Mouse (Mus musculus) layer of hippocampus, postnatal 36 days (tissue): ENCODE measurements around the gene Dchs1. TPM values are rescaled to one million over a fixed set of nuclear protein-coding genes. Genes with fewer than 3 reads are reported as not detected.
A peak's percentile ranks its signal among the peaks of the same experiment; 100 is the strongest.
"Not testable (repeated sequence)": the region's sequence is repeated elsewhere in the genome, so short reads cannot be mapped to it uniquely, and the experiment has no call there.

Experiments used
- DNase-seq, 2 experiments: peaks; one replicate each; pipeline ENCODE4 v3.0.0; 2022
- total RNA-seq, 2 experiments: library from RNA; stranded (reverse); gene quantifications; 2 replicates each; pipeline ENCODE4 v1.2.3; 2021

Gene Dchs1
- total RNA-seq, 2 experiments from 2014 or later = 13.9 to 15.6 TPM

DNA sequence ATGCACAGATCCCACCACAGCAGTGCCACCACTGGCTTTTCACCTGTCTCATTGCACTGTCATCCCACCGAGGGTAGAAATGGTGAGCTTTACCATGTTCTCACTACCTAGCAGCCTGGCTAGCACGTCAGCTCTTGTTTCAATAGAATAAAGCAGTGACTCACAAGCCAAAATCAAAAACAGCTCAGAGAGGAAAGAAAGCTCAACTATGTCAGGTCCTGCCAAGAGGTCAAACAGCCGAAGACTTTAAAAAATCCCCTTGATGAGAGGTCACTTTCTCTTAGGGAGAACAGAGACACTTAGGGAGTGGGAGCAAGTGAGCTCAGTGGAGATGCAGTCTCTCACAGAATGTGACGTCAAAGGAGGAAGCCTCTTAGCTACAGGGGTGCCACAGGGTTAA lies 3.6 kb downstream of the Dchs1 start:
- DNase-seq = no peak

DNA sequence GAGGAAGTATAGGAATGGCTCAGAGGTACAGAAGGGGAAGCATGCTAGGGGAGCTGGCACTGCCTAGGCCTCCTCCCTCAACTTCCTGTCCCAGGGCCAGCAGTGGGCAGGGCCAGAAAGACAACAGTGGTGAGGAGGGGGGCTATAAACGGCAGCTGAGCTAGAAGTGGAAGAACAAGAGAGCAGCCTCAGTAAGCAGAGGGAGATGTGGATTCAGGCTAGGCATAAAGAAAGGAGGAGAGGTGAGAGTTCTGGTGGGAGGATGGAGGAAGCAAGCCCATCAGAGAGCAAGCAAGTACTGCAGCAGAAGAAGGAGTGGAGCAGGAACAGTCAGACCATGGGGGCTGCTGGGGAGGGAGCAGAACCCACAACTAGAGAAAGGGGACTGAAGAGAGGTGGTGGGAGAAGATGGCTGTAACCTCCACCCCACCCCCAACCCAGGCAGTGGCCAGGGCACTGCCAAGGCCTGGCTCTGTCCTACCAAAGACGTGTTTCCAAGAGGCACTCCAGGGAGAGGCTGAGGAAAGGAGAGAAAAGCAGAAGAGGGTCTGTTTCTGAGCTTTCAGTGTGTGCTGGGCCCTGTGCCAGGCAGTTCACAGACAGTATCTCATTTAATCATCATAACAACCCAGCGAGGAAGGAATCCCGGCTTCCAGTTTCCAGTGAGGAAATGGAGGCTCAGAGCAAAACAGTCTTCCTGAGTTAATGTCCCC lies 8.7 kb downstream of the Dchs1 start:
- DNase-seq = no peak

DNA sequence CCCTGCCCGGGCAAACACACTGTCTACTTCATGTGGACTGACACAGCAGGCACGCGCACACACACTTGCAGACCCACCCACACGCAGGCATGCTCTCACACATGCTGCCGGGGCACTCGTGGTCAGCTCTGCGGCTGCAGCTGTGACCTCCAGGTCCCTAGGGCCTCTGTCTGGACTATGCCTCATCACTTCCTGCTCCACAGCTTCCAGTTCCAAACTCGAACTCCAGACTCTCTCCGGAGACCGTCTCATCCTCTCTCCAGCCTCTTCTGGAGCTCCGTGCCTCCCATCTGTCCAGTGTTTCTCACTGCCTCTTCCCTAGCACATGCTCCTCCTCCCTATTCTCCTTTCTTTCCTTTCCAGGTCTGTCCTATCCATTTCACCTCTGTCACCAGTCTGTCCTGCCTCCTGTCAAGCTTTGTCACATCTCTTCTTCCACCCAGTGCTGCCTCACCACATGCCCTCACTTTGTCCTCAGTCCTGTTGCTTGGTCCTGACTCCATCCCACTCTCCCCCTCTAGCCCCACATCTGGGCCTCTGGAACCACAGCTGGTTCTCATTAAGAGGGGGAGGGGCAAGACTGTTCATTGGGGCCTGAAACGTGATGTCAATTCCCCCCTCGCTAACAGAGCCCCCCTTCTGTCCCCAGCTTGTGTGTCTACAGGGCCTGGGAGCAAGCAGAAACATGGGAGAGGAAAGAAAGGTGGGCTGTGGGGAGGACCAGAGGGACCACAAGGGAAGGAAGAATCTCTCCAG lies 9.5 kb downstream of the Dchs1 start:
- DNase-seq = no peak

DNA sequence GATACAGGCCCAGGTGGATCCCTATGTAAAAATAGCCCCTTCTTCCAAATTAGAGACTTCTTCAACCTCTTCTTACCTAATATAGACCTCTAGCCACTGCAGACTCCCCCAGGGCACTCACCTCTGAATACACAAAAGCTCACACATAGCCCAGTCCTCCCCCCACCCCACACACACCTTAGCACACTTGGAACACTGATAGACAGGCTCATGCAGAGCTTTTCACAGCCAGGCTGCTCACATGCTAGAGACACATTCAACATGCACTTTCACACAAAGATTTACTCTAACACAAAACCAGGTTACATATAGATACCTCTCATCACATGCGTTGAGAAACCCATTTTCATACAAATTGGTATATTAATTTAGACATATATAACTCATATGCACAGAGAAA lies 10.1 kb downstream of the Dchs1 start:
- no peak for DNase-seq

DNA sequence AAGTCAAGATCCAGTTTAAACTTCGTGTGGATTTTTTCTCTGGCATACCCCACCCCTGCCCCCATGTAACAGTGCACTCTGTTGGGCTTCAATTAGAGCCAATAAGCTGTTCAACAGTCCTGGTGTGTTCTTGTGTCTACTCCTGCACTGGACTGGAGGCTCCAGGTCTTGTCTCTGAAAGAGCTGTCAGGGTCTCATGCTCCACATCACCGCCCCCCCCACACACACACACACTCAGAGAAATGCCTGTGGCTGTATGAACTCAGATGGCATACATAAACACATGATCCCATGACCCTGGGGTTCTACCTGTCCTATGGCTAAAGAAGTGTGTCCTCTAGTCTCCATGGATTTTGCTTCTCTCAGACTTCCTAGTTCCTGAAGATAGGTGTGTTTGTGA lies 11.4 kb downstream of the Dchs1 start:
- DNase-seq = no peak

DNA sequence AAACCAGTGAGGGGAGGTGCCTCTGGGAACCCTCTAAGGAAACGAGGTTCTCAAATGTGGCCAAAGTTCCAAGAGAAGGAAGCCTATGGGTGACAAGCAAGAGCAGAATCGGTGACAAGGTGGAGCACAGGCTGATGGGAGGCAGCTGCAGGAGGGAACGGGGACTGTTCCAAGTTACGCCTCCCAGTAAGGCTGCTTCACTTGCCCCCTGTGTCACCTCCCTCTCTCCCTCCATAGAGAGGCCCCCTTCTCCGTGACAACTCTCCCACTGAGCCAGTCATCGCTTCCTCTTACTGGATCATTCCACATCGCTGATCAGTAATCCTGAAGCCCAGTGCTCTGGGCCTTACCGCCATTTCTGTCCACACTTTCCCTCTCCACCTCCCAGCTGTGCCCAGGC lies 12.8 kb downstream of the Dchs1 start:
- no peak for DNase-seq

DNA sequence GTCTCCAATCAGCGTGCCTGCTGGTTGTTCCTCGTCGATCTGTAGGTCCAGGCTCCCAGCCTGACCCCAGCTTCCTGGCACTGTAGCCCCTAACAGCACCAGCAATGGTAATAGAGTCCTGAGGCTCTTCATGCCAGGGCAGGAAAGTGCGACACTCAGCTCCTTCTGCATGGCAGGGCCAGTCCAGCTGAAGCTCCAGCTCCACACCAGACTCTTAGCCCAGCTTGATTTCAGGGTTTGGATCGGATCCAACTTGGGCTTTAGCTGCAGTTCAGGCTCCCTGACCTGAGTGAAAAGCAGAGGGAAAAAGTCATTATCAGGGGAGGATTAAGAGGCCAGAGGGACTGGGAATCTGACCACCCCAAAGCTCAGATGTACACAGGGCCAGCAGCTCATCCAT lies 14.4 kb downstream of the Dchs1 start:
- DNase-seq = no peak

DNA sequence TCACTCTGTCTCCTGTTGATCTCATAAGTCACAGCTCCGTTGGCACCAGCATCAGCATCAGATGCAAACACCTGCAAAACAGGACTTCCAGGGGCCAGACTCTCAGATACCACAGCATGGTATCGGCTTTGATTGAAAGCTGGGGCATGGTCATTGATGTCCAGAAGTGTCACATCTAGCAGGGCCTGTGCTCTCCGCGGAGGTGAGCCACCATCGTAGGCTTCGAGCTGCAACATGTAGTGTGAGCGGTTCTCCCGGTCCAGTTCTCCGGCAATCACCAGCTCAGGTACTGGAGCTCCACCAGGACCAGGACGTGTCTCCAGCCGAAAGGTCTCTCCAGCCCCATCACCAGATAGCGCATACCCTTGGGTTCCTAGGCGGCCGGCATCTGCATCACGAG lies 15.1 kb downstream of the Dchs1 start:
- no peak for DNase-seq

DNA sequence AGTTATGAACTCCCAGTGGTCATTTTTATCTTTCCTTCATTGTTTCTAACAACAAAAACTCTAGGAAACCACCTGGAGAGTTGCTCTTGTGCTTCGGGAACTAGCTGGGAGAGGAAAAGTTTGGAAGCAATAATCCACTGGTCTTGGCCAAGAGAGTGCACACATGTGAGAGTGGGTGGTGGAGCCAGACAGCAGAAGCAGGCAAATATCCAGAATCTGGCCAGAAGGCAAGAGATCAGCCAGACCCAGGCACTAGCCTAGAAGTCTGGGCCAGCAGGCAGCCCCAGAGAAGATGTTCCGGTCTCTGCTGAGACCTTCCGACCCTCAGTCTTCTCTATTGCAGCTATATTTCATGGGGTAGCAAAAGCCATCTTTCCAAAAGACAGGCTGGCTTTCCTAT lies 17.5 kb downstream of the Dchs1 start:
- no peak for DNase-seq

DNA sequence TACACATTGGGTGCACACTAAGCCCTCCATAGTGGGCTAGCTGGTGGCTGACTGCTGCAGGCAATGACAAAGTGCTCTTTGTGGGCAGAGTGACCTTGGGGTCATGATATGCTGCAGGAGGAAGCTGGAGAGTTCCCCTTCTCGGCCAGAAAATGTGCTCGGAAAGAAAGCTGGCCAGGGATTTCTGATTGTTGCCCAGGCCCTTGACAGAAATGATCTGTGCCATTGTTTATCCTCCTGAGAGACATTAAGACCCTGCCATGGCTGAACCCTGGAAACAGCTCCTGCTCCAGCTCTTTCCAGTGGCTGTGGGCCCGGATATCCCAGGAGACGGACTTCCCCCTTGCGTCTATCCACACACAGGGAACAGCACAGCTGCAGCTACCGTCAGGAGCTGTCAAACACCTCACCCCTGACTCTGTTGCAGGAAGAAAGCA lies 19.7 kb downstream of the Dchs1 start:
- DNase-seq = no peak

DNA sequence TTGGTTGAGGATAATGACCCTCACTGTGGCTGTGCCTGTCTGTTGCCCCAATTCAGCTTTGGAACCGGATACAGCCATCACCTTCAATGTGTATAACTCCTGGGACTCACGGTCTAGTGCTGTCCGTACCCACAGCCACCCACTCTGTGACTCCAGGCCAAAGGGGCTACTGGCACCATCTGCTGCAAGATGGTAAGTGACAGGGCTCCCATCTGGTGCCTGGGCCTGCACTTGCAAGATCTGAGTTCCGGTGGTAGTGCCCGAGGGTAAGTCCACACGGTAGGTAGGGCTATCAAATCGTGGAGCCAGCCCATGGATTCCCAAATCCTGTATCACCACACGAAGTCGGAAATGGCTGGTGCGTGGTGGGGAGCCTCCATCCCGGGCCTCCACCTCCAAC lies 23.1 kb downstream of the Dchs1 start:
- DNase-seq = no peak

DNA sequence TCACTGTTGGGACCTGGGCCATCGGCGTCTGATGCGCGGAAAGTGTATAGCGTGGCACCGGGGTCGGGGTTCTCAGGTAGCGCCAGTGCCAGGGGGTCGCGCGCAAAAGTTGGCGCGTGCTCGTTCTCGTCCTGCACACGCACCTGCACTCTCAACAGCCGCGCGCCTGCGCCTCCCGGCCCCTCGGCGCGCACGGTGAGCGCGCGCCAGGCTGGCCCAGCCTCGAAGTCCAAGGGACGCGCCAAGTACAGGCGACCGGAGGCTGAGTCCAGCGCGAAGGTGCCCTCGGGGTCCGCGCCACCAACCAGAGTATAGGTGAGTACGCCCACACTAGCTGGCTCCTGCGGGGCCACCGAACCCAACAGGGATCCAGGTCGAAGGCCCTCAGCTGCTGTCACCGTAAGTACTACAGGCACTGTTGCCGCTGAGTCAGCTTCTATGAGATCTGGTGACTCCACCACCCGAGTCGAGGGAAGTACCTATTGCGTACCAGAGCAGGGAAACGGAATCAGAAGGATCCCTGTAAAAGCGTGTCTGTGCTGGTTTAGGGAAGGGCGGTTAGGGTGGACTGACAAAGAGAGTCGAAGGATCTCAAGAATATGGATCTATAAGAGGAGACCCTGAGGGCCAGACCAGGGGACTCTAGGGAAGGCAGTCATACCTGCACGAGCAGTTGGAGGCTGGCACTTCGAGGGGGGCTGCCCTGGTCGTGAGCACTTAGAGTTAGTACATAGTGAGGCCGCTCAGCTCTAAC lies 24.8 kb downstream of the Dchs1 start:
- DNase-seq = no peak

DNA sequence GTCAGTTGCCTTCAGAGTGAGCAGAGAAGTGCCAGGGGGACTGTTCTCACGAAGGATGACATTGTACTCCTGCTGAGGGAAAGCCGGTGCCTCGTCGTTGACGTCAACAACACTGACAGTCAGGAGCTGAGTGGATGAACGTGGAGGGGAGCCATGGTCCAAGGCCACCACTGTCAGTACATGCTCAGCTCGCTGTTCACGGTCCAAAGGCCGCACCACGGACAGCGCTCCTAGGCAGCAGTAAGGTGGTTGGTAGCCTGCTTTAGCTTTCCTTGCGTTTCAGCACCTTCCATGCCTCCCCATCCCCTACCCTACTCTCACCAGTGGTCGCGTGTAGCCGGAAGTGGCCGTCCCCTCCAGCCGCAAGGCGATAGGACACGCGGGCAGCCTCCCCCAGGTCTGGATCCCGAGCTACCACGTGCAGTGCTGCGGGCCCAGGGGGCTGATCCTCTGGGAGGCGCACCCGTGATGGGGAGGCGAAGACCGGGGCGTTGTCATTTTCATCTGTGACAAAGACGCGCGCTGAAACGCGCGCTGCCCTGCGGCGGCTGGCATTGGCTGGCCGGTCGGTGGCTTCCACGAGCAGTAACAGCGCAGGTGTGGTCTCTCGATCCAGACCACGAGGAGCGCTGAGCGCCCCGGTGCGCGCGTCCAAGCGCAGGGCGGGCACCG lies 25.5 kb downstream of the Dchs1 start:
- no peak for DNase-seq

DNA sequence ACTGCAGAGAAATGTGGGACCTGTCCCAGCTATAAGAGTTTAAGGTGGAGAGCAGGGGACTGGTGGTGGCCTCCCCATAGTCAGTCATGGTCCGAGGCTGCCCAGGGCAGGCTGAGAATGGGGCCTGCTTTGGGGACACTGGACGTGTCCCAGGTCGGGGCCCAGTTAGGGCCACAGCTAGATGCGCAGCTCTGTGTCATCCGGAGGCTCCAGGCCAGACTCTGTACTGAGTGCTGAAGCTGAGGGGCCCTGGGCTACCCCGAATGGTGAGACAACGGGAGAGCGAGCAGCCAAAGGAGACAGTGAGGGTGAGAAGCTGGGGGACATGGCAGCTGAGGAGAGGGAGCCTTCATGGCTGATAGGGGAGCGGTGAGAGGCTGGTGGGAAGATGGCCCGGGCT lies 34.2 kb downstream of the Dchs1 start:
- DNase-seq = no peak

DNA sequence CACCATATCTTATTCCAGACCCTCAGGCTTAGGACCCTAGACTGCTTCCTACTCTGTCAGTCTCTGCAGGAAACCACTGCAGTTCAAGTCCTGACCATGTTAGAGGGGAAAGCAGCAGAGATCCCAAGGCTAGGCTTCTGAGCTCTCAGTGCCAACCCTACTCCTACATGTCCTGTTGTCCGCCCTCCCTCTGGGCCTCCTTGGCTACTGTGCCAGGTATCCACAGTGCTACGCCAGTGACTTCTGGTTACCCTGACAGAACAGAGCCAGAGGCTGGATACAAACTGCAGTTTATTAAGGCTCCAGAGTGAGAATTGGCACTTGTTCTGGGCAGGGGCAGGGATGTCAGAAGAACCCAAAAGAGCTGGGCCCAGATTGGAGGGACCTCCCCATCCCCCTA lies 34.7 kb downstream of the Dchs1 start:
- no peak for DNase-seq

DNA sequence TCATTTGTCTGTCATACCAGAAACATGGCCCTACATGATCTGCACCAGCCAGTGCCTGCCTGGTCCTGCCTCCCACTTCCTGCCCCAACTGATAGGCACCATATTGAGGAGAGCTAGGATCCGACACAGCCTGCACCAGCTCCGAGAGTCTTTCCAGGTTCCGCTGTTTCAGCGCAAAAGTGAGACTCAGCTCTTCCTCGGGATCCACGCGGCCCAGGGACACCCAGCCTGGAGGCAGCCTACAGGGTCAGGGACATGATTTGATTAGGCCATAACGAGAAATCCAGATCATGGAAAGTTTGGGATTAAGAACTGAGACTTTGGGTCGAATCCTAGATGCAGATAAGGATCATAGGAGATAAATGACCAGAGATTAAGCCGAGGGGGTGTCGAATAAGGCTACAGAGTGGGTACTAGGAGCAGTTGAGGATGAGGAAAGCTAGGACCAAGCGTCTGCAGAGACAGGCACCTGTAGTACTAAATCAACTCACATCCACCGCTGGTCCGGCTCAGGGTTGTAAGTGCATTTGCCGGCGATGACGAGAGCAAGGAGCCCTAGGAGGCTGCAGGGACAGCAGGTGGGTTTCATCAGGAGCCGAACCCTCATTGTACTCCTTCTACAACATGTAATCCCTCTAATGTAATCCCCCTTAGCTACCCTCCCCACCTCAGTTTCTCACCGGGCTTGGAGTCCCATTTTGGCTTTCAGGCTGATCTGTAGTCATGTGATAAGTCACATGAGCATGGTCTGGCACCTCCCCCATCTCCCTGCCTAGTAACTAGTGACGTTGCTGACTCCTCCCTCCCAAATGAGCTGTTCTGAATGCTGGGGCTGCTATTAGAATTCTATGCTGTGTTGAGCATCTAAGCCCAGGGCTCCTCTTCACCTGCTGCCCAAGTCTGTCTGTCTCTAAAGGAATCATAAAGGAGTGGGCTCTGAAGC lies 35.7 kb downstream of the Dchs1 start, which contains the start of gene Tpp1:
Tpp1 (minus strand) TSS at position 745 of the 943 bp plus-strand sequence.
- DNase-seq = peak; percentile 91 to 92

DNA sequence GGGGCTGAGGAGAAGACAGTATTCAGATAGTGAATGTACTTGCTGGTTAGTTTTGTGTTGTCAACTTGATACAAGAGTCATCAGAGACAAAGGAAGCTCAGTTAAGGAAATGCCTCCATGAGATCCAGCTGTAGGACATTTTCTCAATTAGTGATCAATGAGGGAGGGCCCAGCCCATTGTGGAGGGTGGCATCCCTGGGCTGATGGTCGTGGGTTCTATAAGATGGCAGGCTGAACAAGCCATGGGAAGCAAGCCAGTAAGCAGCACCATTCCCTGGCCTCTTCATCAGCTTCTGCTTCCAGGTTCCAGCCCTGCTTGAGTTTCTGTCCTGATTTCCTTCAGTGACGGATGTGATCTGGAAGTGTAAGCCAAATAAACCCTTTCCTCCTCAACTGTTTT lies 39.7 kb downstream of the Dchs1 start:
- DNase-seq = no peak

DNA sequence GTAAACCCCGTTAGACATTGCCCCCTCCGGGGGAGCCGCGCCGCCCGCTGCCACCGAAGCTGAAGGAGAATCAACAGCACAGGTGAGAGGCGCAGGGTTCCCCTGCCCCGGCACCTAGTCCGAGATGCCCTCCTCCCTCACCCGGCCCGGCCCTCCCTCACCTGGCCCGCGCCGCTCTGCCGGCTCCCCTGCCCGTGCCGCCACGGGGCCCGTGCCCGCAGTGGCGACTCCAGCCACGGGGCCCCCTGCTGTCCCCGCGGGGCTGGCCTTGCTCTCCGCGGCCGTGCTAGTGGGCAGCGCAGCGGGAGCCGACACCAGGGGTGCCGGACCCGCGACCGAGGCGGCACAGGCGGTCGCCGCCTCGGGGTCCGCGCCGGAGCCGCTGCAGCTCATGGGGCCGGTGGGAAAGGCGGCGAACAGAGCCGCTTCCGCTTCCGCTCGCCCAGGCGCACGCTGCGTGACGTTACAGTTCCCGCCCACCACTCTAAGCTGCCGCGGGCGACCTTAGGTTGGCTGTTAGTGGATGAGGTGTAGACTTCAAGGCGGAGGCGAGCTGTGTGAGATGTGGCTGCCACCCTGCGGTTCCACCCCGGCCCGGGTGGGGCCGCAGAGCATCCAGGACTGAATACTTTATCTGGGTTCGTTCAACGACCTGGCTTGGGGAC lies 43.4 kb downstream of the Dchs1 start, which contains the start of gene Taf10:
Taf10 (minus strand) TSS at position 436 of the 665 bp plus-strand sequence.
- peak; percentile 84 to 85 for DNase-seq

DNA sequence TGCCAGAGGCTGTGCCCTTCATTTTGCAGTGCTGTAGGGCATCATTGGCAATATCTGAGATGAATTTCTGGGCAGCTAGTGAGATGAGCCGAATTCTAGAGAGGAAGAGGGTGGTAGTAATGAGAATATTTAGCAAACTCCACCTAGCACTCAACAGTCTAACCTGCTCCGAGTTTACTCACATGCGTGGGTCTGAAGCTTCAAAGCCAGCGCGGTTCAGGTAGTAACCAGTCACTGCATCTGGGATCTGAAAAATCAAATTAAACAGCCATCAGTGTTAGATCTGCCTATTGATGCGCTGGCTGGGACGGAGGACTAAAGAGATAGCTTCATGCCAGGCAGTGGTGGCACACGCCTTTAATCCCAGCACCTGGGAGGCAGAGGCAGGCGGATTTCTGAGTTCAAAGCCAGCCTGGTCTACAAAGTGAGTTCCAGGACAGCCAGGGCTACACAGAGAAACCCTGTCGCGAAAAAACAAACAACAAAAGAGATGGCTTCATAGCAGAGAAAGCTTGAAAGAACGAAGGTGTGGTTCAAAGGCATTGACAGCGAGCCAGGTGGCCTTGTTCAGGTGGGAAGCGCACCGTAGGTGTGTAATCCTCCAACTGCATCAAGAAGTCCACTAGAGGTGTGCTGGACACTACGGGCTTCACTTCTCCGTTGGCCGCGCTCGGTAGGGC lies 44.1 kb downstream of the Dchs1 start:
- DNase-seq = not testable (repeated sequence)

DNA sequence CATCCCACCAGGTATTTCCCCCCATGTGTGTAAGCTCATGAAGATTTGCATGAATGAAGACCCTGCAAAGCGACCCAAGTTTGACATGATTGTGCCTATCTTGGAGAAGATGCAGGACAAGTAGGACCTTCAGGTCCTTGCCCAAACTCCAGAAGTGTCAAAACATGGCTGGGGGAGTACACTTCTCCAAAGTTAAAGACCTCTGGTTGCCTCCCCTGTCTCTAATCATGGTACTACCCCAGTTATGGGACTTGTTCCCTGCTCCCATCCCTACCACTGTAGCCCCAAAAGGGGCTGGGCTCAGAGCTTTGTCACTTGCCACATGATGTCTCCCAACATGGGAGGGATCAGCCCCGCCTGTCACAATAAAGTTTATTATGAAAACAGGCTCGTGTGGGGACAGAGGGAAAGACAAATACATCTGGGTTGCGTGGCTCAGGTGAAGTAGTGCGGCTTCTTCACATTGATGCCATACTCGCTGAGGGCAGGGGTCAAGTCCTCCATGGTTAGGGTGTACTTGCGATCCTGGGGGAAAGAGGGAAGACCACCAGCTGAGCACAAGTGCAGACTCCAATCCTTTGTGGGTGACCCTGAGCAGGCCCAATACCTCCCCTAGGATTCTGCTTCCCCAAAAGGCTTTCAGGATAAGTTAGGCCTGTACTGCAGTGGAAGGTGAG lies 44.8 kb downstream of the Dchs1 start:
- not testable (repeated sequence) for DNase-seq
